ENCODE assay signal across 9 mouse cellular contexts in the genomic region with DNA sequence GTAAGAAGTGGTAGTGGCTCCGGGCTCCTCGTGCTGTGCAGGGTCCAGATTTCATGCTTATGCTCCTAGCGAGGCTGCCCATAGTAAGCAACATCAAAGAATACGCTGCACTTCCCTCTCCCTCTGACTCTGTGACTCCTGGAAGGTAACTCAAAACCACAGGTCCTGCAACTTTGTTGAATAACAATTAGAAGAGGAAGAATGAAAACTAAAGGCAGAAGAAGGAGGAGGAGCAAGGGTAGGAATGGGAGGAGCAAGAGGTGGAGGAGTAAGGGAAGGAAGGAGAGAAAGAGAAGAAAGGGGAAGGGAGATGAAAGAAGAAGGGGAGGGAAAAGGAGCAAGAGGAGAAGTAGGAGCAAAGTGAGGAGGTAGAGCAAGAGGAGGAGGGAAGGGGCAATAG. TPM values are rescaled to one million over a fixed set of nuclear protein-coding genes. Genes with fewer than 3 reads are reported as not detected.
A peak's percentile ranks its signal among the peaks of the same experiment; 100 is the strongest.
DNase-seq lines count a peak whose midpoint lies in the region; ATAC-seq lines count a peak whose summit lies in the region.
"Had no signal": no experiment of that assay in that cellular context is flagged by ENCODE, and none has a peak within 500 bp of the region (broad histone marks: within the 10 kb centered on the region; RNA-seq: fewer than 3 reads in every experiment).

Gene Alox5ap (plus strand): TSS at position 363 of the 400 bp plus-strand sequence.

- DNase-seq in kidney, postnatal 25 days: no peak
- DNase-seq in R1 (ENCODE audit: low read depth, low spot score): peak; percentile 48
- no peak for DNase-seq in ovary, postnatal 10 days (ENCODE audit: low spot score)
- no peak for DNase-seq in embryo, embryonic 11 days
- DNase-seq in cerebellum, adult 18-20 months: no peak

- H3K4me1 ChIP-seq in kidney, embryonic 16.5 days (ENCODE audit: insufficient read depth, low read length): peaks cover 7% of the 10 kb centered on the region; the same call in 1 of the 2 replicates
- H3K4me1 ChIP-seq in limb, embryonic 15.5 days: peaks cover 2% of the 10 kb centered on the region
- H3K4me1 ChIP-seq: midbrain, embryonic 12.5 days had no signal

- WGBS in kidney, embryonic 16.5 days: 26% methylated on average over 4 of the region's 4 CpGs
- WGBS in limb, embryonic 15.5 days: 40% methylated on average over 4 of the region's 4 CpGs

- H3K27me3 ChIP-seq in kidney, embryonic 16.5 days (ENCODE audit: insufficient read depth, low read length): no peaks in the 10 kb centered on the region
- H3K27me3 ChIP-seq in limb, embryonic 15.5 days: no peaks in the 10 kb centered on the region

- H3K27ac ChIP-seq in kidney, embryonic 16.5 days (ENCODE audit: low read length): no peak within 1 kb of the TSS
- H3K27ac ChIP-seq in limb, embryonic 15.5 days: no peak within 1 kb of the TSS
- H3K27ac ChIP-seq: midbrain, embryonic 12.5 days had no signal

- H3K9ac ChIP-seq in kidney, embryonic 16.5 days (replicated peaks; ENCODE audit: low read length): no peak within 1 kb of the TSS; the same call in 1 of the 2 replicates
- no peak within 1 kb of the TSS for H3K9ac ChIP-seq in limb, embryonic 15.5 days
- H3K9ac ChIP-seq: midbrain, embryonic 12.5 days had no signal

- no peaks in the 10 kb centered on the region for H3K9me3 ChIP-seq in kidney, embryonic 16.5 days (ENCODE audit: low read length)
- H3K9me3 ChIP-seq in limb, embryonic 15.5 days: no peaks in the 10 kb centered on the region
- H3K9me3 ChIP-seq: midbrain, embryonic 12.5 days had no signal

- ATAC-seq in kidney, embryonic 16.5 days (ENCODE audit: low FRiP score, low TSS enrichment): no peak
- ATAC-seq in common myeloid progenitor, adult 5-6 weeks (replicated peaks; ENCODE audit: low read depth, poor library complexity, severe bottlenecking): peak; percentile 38
- ATAC-seq in limb, embryonic 15.5 days (ENCODE audit: insufficient number of reproducible peaks, low FRiP score, low TSS enrichment, low read depth): no peak

- no peak within 1 kb of the TSS for H3K4me3 ChIP-seq in kidney, embryonic 16.5 days (ENCODE audit: low read length)
- H3K4me3 ChIP-seq in limb, embryonic 15.5 days: no peak within 1 kb of the TSS
- H3K4me3 ChIP-seq: midbrain, embryonic 12.5 days had no signal

- H3K36me3 ChIP-seq in kidney, embryonic 16.5 days (ENCODE audit: insufficient read depth, low read length): no peaks in the 10 kb centered on the region
- H3K36me3 ChIP-seq in limb, embryonic 15.5 days: no peaks in the 10 kb centered on the region
- H3K36me3 ChIP-seq: midbrain, embryonic 12.5 days had no signal

- no peak within 1 kb of the TSS for H3K4me2 ChIP-seq in kidney, embryonic 16.5 days (replicated peaks; ENCODE audit: low read depth, low read length)
- no peak within 1 kb of the TSS for H3K4me2 ChIP-seq in limb, embryonic 15.5 days
- H3K4me2 ChIP-seq: midbrain, embryonic 12.5 days had no signal

RNA-seq across cellular contexts. Expression of gene Alox5ap, which starts in this region (rescaled TPM):
- polyA plus RNA-seq in kidney, embryonic 16.5 days (2015; fragmentation: Nextera tagmentation; extraction: Ambion mirVana): 12.6 and 17.8 TPM in 2 replicates
- 156 and 205 TPM in 2 replicates for total RNA-seq in common myeloid progenitor, adult 5-6 weeks (2017)
- polyA plus RNA-seq in limb, embryonic 15.5 days (2015; fragmentation: Nextera tagmentation; extraction: Ambion mirVana): 23.8 and 25.3 TPM in 2 replicates
